In the genomic region with DNA sequence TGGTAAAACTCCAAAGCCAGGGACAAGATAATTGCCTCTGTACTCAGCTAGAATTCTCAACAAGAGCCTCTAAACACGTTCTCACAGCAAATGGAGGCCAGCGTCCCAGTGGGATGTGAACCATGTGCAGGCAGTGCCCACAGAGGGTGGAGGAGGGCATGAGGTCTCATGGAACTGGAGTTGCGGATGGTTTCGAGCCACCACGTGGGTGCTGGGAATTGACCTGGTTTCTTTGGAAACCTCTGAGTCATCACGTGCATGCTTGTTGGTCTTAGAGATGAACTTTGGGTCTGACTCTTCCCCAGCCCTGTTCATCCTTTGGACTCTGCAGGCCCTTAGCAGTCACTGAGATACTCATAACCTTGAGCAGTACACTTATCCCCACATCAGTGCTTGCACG, we compare ENCODE assay signal across 26 mouse cellular contexts. TPM values are rescaled to one million over a fixed set of nuclear protein-coding genes. Genes with fewer than 3 reads are reported as not detected.
"Had no signal": no experiment of that assay in that cellular context is flagged by ENCODE, and none has a peak within 500 bp of the region (broad histone marks: within the 10 kb centered on the region; RNA-seq: fewer than 3 reads in every experiment).

No protein-coding gene starts in this region.

- H3K9ac ChIP-seq: intestine, embryonic 15.5 days; limb, embryonic 13.5 days; liver, embryonic 12.5 days; liver, embryonic 15.5 days; lung, embryonic 15.5 days; midbrain, embryonic 13.5 days; stomach, embryonic 15.5 days had no signal

- H3K27ac ChIP-seq: intestine, embryonic 15.5 days; kidney, postnatal 0 days; limb, embryonic 10.5 days; limb, embryonic 13.5 days; liver, embryonic 12.5 days; liver, embryonic 15.5 days; lung, embryonic 15.5 days; midbrain, embryonic 10.5 days; midbrain, embryonic 13.5 days; stomach, embryonic 15.5 days had no signal

- H3K4me3 ChIP-seq: intestine, embryonic 15.5 days; limb, embryonic 10.5 days; limb, embryonic 13.5 days; liver, embryonic 12.5 days; liver, embryonic 15.5 days; lung, embryonic 15.5 days; megakaryocyte, embryonic 14.5 days; midbrain, embryonic 10.5 days; midbrain, embryonic 13.5 days; myocyte; stomach, embryonic 15.5 days had no signal

- ATAC-seq: hindbrain, embryonic 16.5 days; intestine, embryonic 15.5 days; liver, embryonic 12.5 days; midbrain, embryonic 13.5 days; midbrain, embryonic 16.5 days had no signal

- H3K27me3 ChIP-seq: intestine, embryonic 15.5 days; limb, embryonic 13.5 days; liver, embryonic 12.5 days; liver, embryonic 15.5 days; lung, embryonic 15.5 days; megakaryocyte, embryonic 14.5 days; midbrain, embryonic 13.5 days; stomach, embryonic 15.5 days had no signal

- H3K4me2 ChIP-seq: intestine, embryonic 15.5 days; limb, embryonic 13.5 days; liver, embryonic 12.5 days; liver, embryonic 15.5 days; lung, embryonic 15.5 days; midbrain, embryonic 13.5 days; stomach, embryonic 15.5 days had no signal

- H3K4me1 ChIP-seq: intestine, embryonic 15.5 days; limb, embryonic 10.5 days; limb, embryonic 13.5 days; liver, embryonic 12.5 days; liver, embryonic 15.5 days; lung, embryonic 15.5 days; midbrain, embryonic 10.5 days; midbrain, embryonic 13.5 days; stomach, embryonic 15.5 days had no signal

- H3K9me3 ChIP-seq: intestine, embryonic 15.5 days; limb, embryonic 10.5 days; liver, embryonic 12.5 days; liver, embryonic 15.5 days; lung, embryonic 15.5 days; midbrain, embryonic 10.5 days; midbrain, embryonic 13.5 days; stomach, embryonic 15.5 days had no signal

- DNase-seq: layer of hippocampus, adult 9-11 months; liver; lung, adult 18-20 months; lung, postnatal 10 days; lung, postnatal 36 days; right cerebral cortex, adult 18-20 months; right cerebral cortex, postnatal 14 days; right cerebral cortex, postnatal 4 days; spleen, adult 18-20 months; thymus, postnatal 25 days had no signal

- H3K36me3 ChIP-seq: intestine, embryonic 15.5 days; limb, embryonic 10.5 days; limb, embryonic 13.5 days; liver, embryonic 12.5 days; liver, embryonic 15.5 days; lung, embryonic 15.5 days; midbrain, embryonic 10.5 days; midbrain, embryonic 13.5 days; stomach, embryonic 15.5 days had no signal

RNA-seq across cellular contexts. Expression of gene Slc5a8, which starts 32.5 kb away (rescaled TPM):
- total RNA-seq: left cerebral cortex, adult 18-20 months; monocyte, adult 5-6 weeks had no signal
- polyA plus RNA-seq: myocyte had no signal
